Mouse (Mus musculus): Measurements from ENCODE around the gene Acly.

DNA sequence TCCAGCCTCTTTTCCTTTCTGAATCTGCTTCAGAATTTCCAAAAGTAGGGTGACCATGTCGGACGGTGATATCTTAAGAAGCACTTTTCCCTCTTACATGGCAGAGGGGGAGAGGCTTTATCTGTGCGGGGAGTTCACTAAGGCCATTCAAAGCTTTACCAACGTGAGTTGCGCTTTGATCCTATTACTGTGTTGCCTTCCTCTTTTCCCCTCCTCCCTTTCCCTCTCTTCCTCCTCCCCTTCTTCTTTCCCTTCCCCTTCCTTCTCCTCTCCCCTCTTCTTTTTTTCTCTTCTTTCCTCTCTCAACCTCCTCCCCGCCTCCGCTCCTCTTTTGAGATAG, 17.9 kb upstream of the Acly start:
- TF ChIP-seq CTCF (IDR thresholded peaks at IDR 0.05; ENCODE audit: low read depth): no peak
- TF ChIP-seq EP300 (IDR thresholded peaks at IDR 0.05; ENCODE audit: low read depth): no peak
